ENCODE assay signal across 10 mouse cellular contexts in genomic region chr3:35954901-35955575, GRCm38 (mm10).
"Had no signal": no experiment of that assay in that cellular context is flagged by ENCODE, and none has a peak within 500 bp of the region (broad histone marks: within the 10 kb centered on the region; RNA-seq: fewer than 3 reads in every experiment).

No protein-coding gene starts in this region.

- DNase-seq: lung, adult 18-20 months; lung, embryonic 14.5 days; lung, postnatal 10 days; lung, postnatal 4 days; midbrain, embryonic 14.5 days; right cerebral cortex, postnatal 14 days; spleen, adult 18-20 months; thymus, adult 18-20 months; thymus, postnatal 14 days; thymus, postnatal 36 days had no signal
